Mouse (Mus musculus) olfactory bulb, adult 2 months (tissue): ENCODE measurements around the gene Brd1.

Source experiments
- CTCF ChIP-seq: fragments of 200-500 bp; IDR thresholded peaks from 2 replicates; pipeline ENCODE4 v1.5.1; 2012; ENCODE audit warnings: low read depth, mild to moderate bottlenecking, low read length, moderate library complexity; ENCODE audit not compliant: insufficient read depth
- POLR2A ChIP-seq: fragments of 200-500 bp; IDR thresholded peaks from 2 replicates; pipeline ENCODE4 v1.6.1; 2012; ENCODE audit warnings: mild to moderate bottlenecking, low read depth, low read length, moderate library complexity; ENCODE audit not compliant: insufficient read depth

- TF ChIP-seq CTCF (no peak), POLR2A (no peak)
Observed at GRCm38 (mm10) chr15:88708657-88709511, 25.1 kb downstream of the Brd1 start.
